Mouse (Mus musculus): ENCODE measurements at regions not wholly inside any gene's neighbourhood (a gene's known extent, or its start where the extent isn't known, plus 50 kb on each side); places are given as distances from the start of the nearest gene placed in this dataset.

DNA sequence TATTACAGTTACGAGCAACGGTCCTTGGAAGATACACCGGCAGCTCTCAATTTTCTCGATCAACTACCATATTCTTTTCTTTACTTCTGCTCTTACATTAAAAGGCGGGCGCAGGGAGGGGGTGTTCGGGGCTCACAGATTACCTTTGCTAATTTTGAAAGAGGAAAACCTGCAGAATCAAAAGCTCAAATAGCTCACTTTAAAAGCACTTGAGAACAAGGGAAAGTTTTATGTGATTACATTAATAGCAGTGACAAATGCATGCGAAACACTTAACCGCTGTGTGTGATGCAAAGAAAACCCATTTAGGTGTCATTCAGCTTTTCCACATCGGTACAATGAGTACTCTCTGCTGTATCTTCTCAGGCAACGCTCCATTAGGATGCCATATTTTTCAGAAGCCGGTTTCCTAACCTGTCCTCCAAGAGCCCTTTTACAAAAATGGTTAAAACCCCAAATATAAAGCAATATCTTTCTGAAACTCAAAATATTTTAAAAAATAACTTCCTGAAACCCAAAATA is 412.2 kb downstream of the Klf5 start:
- no peaks in the 10 kb centered on the region for H3K36me3 ChIP-seq
- no peak overlapping the region for H3K4me2 ChIP-seq (replicated peaks)
- no peak overlapping the region for H3K4me3 ChIP-seq
- no peaks in the 10 kb centered on the region for H3K27me3 ChIP-seq
- peaks cover 18% of the 10 kb centered on the region for H3K4me1 ChIP-seq
- H3K9ac ChIP-seq: no peak overlapping the region
- H3K9me3 ChIP-seq: no peaks in the 10 kb centered on the region
- no peak for ATAC-seq (ENCODE audit: low FRiP score, low read depth)
- 74% methylated on average over 12 of the region's 12 CpGs for WGBS
- H3K27ac ChIP-seq: no peak overlapping the region

DNA sequence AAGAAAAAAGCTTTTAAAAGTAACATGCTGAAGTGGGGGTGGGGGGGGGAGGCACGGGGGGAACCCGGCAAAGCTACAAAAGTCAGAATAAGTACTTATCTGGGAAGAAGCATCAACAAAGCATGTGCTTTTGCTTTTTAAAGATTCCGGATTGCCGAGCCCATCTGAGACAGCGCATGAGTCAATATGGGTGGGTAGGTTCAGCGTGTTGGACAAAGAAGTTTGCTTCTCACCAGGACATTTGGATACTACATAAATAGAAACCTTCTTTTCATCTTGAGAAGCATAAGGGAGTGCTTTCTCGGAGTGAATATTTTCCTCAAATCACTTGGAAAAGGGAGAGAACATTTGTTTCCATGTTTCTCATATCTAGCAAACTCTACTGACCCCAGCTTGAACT is 414.1 kb downstream of the Klf5 start:
- Histone ChIP-seq H3K4me2 (replicated peaks) (no peak overlapping the region), H3K4me3 (no peak overlapping the region), H3K27me3 (no peaks in the 10 kb centered on the region), H3K36me3 (no peaks in the 10 kb centered on the region), H3K9me3 (no peaks in the 10 kb centered on the region), H3K27ac (0 out of 2 replicates have a peak overlapping the region, but pooled peaks have one; percentile 22), H3K4me1 (peaks cover 18% of the 10 kb centered on the region), H3K9ac (no peak overlapping the region)
- ATAC-seq (ENCODE audit: low FRiP score, low read depth): no peak
- WGBS: 63% methylated on average over 7 of the region's 7 CpGs

DNA sequence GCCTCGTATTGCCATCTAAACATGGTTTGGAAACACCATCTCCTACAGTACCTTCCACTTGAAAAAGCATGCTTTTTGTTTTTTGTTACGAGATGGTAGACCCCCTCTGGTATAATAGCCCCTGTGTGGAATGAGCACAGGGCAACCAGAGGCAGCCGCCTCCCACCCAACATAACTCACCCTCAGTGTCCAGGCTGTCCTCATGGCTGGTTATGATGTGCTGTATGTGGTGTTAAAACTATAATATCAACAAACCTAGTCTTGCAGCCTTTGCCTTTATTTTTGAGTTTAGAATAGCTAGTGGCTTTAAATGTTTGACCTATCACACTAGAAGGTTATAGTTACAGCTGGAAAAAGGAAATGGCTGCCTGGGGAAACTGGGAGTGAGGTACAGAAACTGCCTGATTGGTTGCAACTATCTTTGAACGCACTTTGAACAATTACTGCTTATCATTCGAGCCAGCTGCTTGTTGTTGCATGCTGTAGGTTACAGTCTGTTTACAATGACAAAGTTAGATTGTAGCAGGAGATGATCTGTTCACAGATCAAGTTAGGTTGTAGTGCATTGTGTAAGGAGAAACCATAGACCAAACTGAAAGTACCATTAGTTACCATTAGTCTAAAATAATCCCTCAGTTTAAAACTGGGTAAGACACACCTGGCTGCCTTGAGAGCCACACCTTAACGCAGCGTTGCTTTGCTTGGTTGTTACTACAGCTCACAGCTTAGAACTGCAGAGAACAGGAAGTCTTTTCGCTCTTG is 414.8 kb downstream of the Klf5 start:
- Histone ChIP-seq H3K36me3 (no peaks in the 10 kb centered on the region), H3K27me3 (no peaks in the 10 kb centered on the region), H3K4me3 (no peak overlapping the region), H3K9me3 (no peaks in the 10 kb centered on the region), H3K9ac (no peak overlapping the region), H3K27ac (no peak overlapping the region), H3K4me2 (replicated peaks) (no peak overlapping the region), H3K4me1 (peaks cover 18% of the 10 kb centered on the region)
- WGBS: 74% methylated on average over 8 of the region's 8 CpGs
- no peak for ATAC-seq (ENCODE audit: low FRiP score, low read depth)

DNA sequence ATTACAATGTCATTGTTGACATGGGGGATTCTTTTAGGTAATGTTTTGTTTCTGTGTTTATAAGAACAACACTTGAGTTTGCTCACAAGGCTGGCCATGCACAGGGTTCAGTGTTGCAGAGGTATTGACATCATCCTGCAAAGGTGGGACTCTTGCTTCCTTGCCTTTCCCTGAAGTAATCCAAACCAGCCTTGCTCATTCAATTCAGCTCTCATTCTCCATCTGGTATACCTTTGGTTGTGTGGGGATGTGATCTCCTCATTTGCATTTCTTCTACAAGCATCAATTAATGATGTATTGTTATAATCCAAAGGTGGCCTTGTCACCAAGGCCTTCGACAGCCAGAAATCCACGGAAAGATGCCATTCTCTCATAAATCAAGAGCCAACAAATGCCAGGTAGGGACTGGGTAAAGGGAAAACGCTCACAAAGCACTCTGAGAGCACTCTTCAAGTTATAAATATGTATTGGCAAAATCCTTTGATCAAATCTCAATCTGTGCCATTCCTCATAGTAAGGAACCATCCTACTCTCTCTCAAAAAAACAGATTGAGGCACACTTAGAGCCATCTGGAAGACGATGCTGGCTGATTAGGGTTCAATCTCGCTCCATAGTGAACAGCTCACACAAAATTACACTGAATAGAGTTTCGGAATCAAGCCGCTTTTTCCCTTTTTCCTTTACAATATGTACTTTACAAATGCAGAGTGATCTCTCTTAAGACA is 435.1 kb downstream of the Klf5 start:
- H3K9me3 ChIP-seq: no peaks in the 10 kb centered on the region
- no peak overlapping the region for H3K27ac ChIP-seq
- no peaks in the 10 kb centered on the region for H3K36me3 ChIP-seq
- H3K4me2 ChIP-seq (replicated peaks): no peak overlapping the region
- no peak overlapping the region for H3K9ac ChIP-seq
- H3K4me3 ChIP-seq: no peak overlapping the region
- H3K4me1 ChIP-seq: no peaks in the 10 kb centered on the region
- WGBS: 91% methylated on average over 7 of the region's 7 CpGs
- H3K27me3 ChIP-seq: no peaks in the 10 kb centered on the region
- no peak for ATAC-seq (ENCODE audit: low FRiP score, low read depth)

DNA sequence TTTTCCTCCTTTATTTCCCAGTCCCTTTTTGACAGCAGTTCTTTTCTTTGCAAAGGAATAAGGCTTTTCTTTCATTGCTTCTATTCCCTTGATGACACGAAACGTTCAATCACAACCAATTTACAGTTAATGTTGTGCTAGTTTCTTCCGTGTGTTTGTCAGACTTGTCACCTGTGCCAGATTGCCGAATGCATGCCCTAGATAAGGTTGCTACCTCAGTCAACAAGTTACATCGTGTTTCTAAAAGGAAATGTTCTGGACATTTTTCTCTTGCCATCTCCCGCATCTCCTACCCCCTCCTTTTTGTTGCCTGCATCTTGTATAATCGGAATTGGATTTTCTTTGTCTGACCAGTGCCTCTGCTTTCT is 435.7 kb downstream of the Klf5 start:
- no peak overlapping the region for H3K4me2 ChIP-seq (replicated peaks)
- no peaks in the 10 kb centered on the region for H3K27me3 ChIP-seq
- WGBS: 84% methylated on average over 7 of the region's 7 CpGs
- H3K4me1 ChIP-seq: no peaks in the 10 kb centered on the region
- no peaks in the 10 kb centered on the region for H3K9me3 ChIP-seq
- ATAC-seq (ENCODE audit: low FRiP score, low read depth): no peak
- H3K36me3 ChIP-seq: no peaks in the 10 kb centered on the region
- H3K9ac ChIP-seq: no peak overlapping the region
- H3K4me3 ChIP-seq: no peak overlapping the region
- no peak overlapping the region for H3K27ac ChIP-seq

DNA sequence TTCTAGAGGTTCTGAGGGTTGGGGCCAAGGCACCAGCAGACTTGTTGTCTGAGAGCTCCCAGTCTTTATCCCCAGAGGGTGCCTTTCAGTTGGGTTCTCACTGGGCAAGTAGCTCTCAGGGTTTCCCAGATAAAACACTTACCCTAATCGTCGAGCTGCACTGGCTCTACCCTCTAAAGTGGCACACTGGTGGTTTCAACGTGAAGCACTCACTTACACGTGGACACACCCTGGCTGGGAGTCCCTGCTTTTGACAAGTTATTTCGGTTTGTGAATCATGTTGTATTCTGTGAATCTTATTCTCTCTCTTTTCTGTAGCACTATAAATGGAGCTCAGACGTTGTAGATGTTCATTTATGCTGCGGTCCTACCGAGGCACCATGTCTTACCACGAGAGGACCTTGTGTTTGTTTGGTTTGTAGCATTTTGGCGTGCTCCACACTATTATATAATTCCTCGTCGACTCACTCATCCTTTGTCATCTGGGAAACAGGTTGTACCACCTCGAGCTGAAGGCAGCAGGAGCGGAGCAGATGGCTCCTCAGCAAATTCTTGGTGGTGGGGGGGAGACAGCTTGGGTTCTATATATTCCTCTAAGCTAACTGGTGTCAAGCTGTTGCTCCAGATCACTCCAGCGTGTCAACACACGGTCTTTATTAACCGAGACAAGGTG is 445.3 kb downstream of the Klf5 start:
- no peaks in the 10 kb centered on the region for H3K9me3 ChIP-seq
- WGBS: 82% methylated on average over 17 of the region's 17 CpGs
- H3K4me3 ChIP-seq: no peak overlapping the region
- H3K9ac ChIP-seq: no peak overlapping the region
- ATAC-seq (ENCODE audit: low FRiP score, low read depth): no peak
- no peak overlapping the region for H3K4me2 ChIP-seq (replicated peaks)
- no peaks in the 10 kb centered on the region for H3K36me3 ChIP-seq
- no peaks in the 10 kb centered on the region for H3K4me1 ChIP-seq
- H3K27me3 ChIP-seq: no peaks in the 10 kb centered on the region
- no peak overlapping the region for H3K27ac ChIP-seq

DNA sequence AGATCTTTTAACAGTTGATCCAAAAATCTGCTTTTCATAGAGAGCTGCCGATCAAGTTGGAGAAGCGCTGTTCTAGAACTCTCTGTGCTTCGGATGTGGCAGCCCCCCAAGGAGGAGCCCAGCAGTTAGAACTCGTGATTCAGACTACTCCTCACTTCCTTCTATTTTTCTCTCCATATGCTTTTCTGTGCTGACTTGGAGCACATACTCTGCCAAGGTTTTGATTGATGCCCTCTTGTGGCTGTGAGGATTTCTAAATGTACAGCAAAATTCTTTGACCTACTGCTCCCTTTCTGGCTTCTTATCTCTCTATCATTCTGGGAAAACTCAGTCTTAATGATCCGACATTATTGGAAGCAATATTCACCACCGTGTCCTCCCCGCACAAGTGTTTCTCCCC is 446.7 kb downstream of the Klf5 start:
- no peak overlapping the region for H3K9ac ChIP-seq
- 75% methylated on average over 7 of the region's 7 CpGs for WGBS
- H3K4me2 ChIP-seq (replicated peaks): no peak overlapping the region
- no peaks in the 10 kb centered on the region for H3K27me3 ChIP-seq
- no peaks in the 10 kb centered on the region for H3K9me3 ChIP-seq
- H3K27ac ChIP-seq: no peak overlapping the region
- H3K4me3 ChIP-seq: no peak overlapping the region
- no peak for ATAC-seq (ENCODE audit: low FRiP score, low read depth)
- H3K4me1 ChIP-seq: no peaks in the 10 kb centered on the region
- H3K36me3 ChIP-seq: no peaks in the 10 kb centered on the region

DNA sequence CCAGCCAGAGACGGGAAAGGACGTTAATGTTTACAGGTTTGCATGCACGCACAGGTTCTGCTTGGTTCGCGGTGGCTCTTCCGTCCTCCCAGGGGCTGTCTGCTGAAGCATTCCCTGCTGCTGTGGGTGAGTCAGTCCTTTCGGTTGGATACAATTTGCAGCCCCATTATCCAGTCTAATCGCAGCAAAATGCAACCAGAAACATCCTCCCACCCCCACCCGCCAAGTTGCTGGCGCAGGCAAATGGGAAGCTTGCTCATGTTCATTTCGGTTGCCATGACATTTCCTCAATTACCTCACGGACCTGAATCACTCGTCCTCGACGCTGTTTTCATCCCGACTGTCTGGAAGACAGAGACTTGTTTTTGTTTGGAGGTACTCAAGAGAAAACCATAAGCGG is 449.7 kb downstream of the Klf5 start:
- H3K9me3 ChIP-seq: no peaks in the 10 kb centered on the region
- H3K4me2 ChIP-seq (replicated peaks): no peak overlapping the region
- no peaks in the 10 kb centered on the region for H3K27me3 ChIP-seq
- no peak overlapping the region for H3K9ac ChIP-seq
- ATAC-seq (ENCODE audit: low FRiP score, low read depth): no peak
- 84% methylated on average over 17 of the region's 17 CpGs for WGBS
- H3K4me3 ChIP-seq: no peak overlapping the region
- H3K36me3 ChIP-seq: no peaks in the 10 kb centered on the region
- no peak overlapping the region for H3K27ac ChIP-seq
- H3K4me1 ChIP-seq: no peaks in the 10 kb centered on the region

DNA sequence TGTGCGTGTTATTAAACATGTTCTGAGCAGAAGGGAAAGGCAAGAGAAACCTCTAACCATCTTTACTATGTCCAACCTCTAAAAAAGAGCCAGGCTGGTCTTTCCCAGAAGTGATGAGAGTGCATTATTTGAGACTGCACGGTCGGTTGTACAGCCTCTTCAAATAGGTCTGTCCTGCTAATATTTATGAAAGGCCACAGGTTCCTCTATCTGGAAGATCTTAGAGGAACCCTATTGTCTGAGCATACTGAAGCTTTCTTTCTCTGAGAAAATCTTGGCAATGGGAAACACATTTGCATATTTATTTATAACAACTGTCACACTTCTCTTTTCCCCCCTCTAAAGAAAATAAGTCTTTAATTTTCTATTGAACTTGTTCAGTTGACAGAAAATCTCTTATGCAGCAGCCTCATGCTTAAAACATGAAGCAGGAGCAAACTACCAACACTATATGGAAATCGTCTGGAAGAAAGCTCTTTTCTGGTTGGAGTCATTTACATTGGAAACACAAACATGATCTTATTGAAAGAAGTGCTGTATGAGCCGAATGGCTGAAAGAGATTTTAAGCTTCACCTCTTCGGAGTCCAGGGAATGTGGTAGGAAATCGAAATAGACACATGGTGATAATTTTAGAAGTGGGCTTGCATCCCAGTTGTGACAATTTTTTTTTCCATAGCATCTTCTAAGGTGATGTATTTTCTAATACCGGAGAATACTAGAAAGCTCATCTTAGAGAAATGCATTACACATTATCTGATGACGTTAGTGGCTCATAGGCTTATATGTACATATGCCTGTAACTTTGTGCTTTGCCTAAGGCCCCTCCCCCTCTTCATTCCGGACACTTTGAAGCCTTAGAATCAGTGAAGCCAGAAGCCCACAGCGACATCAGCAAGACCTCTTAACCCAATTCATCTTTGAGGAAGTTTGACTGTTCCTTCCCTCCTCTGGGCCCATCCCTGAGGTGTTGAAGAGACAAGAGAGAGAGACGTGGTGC is 451.1 kb downstream of the Klf5 start:
- no peaks in the 10 kb centered on the region for H3K27me3 ChIP-seq
- H3K36me3 ChIP-seq: no peaks in the 10 kb centered on the region
- H3K9me3 ChIP-seq: no peaks in the 10 kb centered on the region
- H3K4me3 ChIP-seq: no peak overlapping the region
- 76% methylated on average over 12 of the region's 12 CpGs for WGBS
- H3K4me2 ChIP-seq (replicated peaks): no peak overlapping the region
- no peaks in the 10 kb centered on the region for H3K4me1 ChIP-seq
- H3K9ac ChIP-seq: no peak overlapping the region
- no peak overlapping the region for H3K27ac ChIP-seq
- no peak for ATAC-seq (ENCODE audit: low FRiP score, low read depth)

DNA sequence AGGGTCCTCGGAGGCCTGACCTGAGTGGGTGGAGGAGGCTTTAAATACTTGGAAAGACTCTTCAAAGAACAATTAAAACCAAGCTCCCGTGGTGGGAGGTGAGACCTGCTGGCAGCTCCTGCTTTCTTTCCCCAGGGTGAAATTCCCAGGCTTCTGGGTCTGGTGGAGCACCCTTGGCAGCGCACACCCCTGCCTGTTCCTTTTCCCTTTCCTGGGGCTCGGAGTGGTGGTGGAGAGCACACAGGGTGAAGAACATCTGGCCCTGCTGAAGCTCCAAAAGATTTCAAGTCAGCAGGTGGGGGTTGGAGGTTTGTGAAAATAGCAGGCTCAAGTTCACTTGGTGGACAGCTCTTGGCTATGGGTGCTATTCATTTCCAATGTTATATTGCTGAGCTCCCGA is 459.6 kb downstream of the Klf5 start:
- 42% methylated on average over 5 of the region's 5 CpGs for WGBS
- ATAC-seq (ENCODE audit: low FRiP score, low read depth): no peak

DNA sequence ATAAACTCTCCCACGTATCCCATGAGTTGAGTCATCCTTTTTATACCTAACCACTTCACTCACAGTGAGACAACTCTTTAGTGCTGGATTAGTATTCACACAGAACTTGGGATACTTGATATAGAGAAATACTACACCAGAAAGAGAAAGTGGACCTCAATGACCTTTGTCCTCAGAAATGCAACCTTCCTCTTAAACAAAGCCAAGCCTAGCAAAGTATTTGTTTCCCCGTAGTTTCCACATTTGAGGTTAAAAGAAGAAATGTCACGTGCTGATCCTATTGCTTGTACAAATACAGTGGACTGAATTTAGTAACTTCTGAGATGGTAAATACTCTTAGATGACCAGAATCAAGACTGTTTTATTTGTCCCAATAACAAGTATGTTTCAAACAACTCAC is 464.8 kb downstream of the Klf5 start:
- Histone ChIP-seq H3K4me2 (replicated peaks) (no peak overlapping the region), H3K4me1 (no peaks in the 10 kb centered on the region), H3K4me3 (no peak overlapping the region), H3K9ac (no peak overlapping the region), H3K36me3 (no peaks in the 10 kb centered on the region), H3K9me3 (no peaks in the 10 kb centered on the region), H3K27ac (no peak overlapping the region), H3K27me3 (no peaks in the 10 kb centered on the region)
- 75% methylated on average over 3 of the region's 3 CpGs for WGBS
- no peak for ATAC-seq (ENCODE audit: low FRiP score, low read depth)

More for the DNA sequence above, 459.6 kb downstream of the Klf5 start:
- no peaks in the 10 kb centered on the region for H3K9me3 ChIP-seq
- H3K27ac ChIP-seq: no peak overlapping the region
- H3K36me3 ChIP-seq: no peaks in the 10 kb centered on the region
- H3K4me3 ChIP-seq: no peak overlapping the region
- H3K9ac ChIP-seq: no peak overlapping the region
- 0 out of 2 replicates have a peak, but pooled peaks cover 5% of the 10 kb centered on the region for H3K4me1 ChIP-seq
- H3K27me3 ChIP-seq: no peaks in the 10 kb centered on the region
- no peak overlapping the region for H3K4me2 ChIP-seq (replicated peaks)
